Mouse (Mus musculus) liver, embryonic 14.5 days (tissue): ENCODE data around the gene Capg. TPM values are rescaled to one million over a fixed set of nuclear protein-coding genes. Genes with fewer than 3 reads are reported as not detected.
A peak's percentile ranks its signal among the peaks of the same experiment; 100 is the strongest.

Source experiments
- ATAC-seq: fragments of 200-750 bp; cut with Nextera tagmentation; 2 replicates; pipeline ENCODE4 v1.8.0; 2017; ENCODE audit warnings: moderate number of reproducible peaks, mild to moderate bottlenecking, moderate library complexity; ENCODE audit not compliant: insufficient read depth
- DNase-seq, 3 experiments: peaks; one replicate each; pipeline ENCODE4 v3.0.0-alpha.2; 2012 to 2013; ENCODE audit warnings: low read depth in 3 of 3, low spot score in 3 of 3
- H3K27ac ChIP-seq: fragments of 300-500 bp; sonication (generic); 2 replicates; pipeline ENCODE4 v1.5.1; 2014; ENCODE audit warnings: moderate library complexity, mild to moderate bottlenecking, control low read depth, inconsistent platforms
- H3K27me3 ChIP-seq: fragments of 300-500 bp; sonication (generic); 2 replicates; pipeline ENCODE4 v1.6.1; 2014; ENCODE audit warnings: mild to moderate bottlenecking, low read length, moderate library complexity; ENCODE audit not compliant: control insufficient read depth, insufficient read depth
- H3K36me3 ChIP-seq: fragments of 300-500 bp; sonication (generic); replicated peaks from 2 replicates; pipeline ENCODE4 v1.6.1; 2014; ENCODE audit warnings: low read depth; ENCODE audit not compliant: control insufficient read depth, insufficient read depth
- H3K4me1 ChIP-seq, 2 experiments: fragments of 200-500 bp in 1 of 2; fragments of 300-500 bp in 1 of 2; sonication (generic) in 1 of 2; replicated peaks; 2 replicates each; pipeline ENCODE4 v1.6.1; 2012 to 2014; ENCODE audit warnings: antibody characterized with exemption in 1 of 2, inconsistent platforms in 1 of 2, low read length in 1 of 2; ENCODE audit not compliant: control insufficient read depth in 2 of 2, insufficient read depth in 2 of 2
- H3K4me2 ChIP-seq: fragments of 300-500 bp; sonication (generic); 2 replicates; pipeline ENCODE4 v1.6.1; 2014; ENCODE audit warnings: low read depth, mild to moderate bottlenecking, control low read depth, moderate library complexity
- H3K4me3 ChIP-seq, 2 experiments: fragments of 200-500 bp in 1 of 2; fragments of 300-500 bp in 1 of 2; sonication (generic) in 1 of 2; 2 replicates each; pipeline ENCODE4 v1.5.1; 2012 to 2014; ENCODE audit warnings: low read depth in 2 of 2, low read length in 2 of 2, mild to moderate bottlenecking in 2 of 2, control low read depth in 1 of 2, inconsistent platforms in 1 of 2, moderate library complexity in 1 of 2; ENCODE audit not compliant: insufficient read depth in 1 of 2
- H3K9ac ChIP-seq: fragments of 300-500 bp; sonication (generic); replicated peaks from 2 replicates; pipeline ENCODE4 v1.6.1; 2014; ENCODE audit warnings: mild to moderate bottlenecking, control low read depth, moderate library complexity
- H3K9me3 ChIP-seq: fragments of 300-500 bp; sonication (generic); 2 replicates; pipeline ENCODE4 v1.6.1; 2016; ENCODE audit warnings: low read length, mixed read lengths; ENCODE audit not compliant: control insufficient read depth
- CTCF ChIP-seq: IDR thresholded peaks from 2 replicates; pipeline ENCODE4 v1.5.1; 2016; ENCODE audit warnings: antibody characterized with exemption, low read depth, control low read depth
- EP300 ChIP-seq: IDR thresholded peaks from 2 replicates; pipeline ENCODE4 v1.6.1; 2016; ENCODE audit warnings: antibody characterized with exemption, low read depth
- WGBS: fragments of 180-500 bp; shearing (Covaris S2); extraction: QIAGEN DNeasy Blood & Tissue Kit; methylation state at CpG from one replicate; pipeline ENCODE4 v1.1.7; 2014; ENCODE audit not compliant: insufficient replicate concordance; 5-methylcytosine and 5-hydroxymethylcytosine counted together
- polyA plus RNA-seq, 2 experiments: library from polyadenylated mRNA; depleted of rRNA in 1 of 2; stranded (reverse) in 1 of 2; unstranded in 1 of 2; fragments of >200 nt; fragmentation: Nextera tagmentation in 1 of 2; extraction: Ambion mirVana in 1 of 2; gene quantifications; 2 replicates each; pipeline versions ENCODE4 v1.2.1 to v1.2.3; 2012 to 2014

The Capg gene
- polyA plus RNA-seq, 2 experiments, result 6.6 to 14.8 TPM

GRCm38 (mm10) chr6:72553079-72553412 is 8.9 kb downstream of the Capg start:
- H3K4me3 ChIP-seq, result peak overlapping the region; percentile 39 to 58
- peaks cover 13 to 27% of the 10 kb centered on the region in 2 experiments for H3K4me1 ChIP-seq
- H3K36me3 ChIP-seq, result no peaks in the 10 kb centered on the region
- DNase-seq (no peak), ATAC-seq (no peak)
- no peak for TF ChIP-seq EP300
- TF ChIP-seq CTCF, result no peak
- H3K4me2 ChIP-seq, result peak overlapping the region; percentile 64
- no peak overlapping the region for H3K27ac ChIP-seq
- no peaks in the 10 kb centered on the region for H3K9me3 ChIP-seq
- 20% methylated on average over 8 of the region's 8 CpGs for WGBS
- H3K9ac ChIP-seq, result peak overlapping the region; percentile 58
- no peaks in the 10 kb centered on the region for H3K27me3 ChIP-seq

GRCm38 (mm10) chr6:72560801-72561200 is 16.6 kb downstream of the Capg start:
- no peaks in the 10 kb centered on the region for H3K9me3 ChIP-seq
- no peak for TF ChIP-seq CTCF
- TF ChIP-seq EP300, result no peak
- DNase-seq (no peak), ATAC-seq (no peak)
- WGBS, result 77% methylated on average over 8 of the region's 8 CpGs
- H3K4me3 ChIP-seq, result no peak overlapping the region
- no peaks in the 10 kb centered on the region for H3K27me3 ChIP-seq
- H3K4me1 ChIP-seq, result no peaks in the 10 kb centered on the region
- no peak overlapping the region for H3K4me2 ChIP-seq
- no peak overlapping the region for H3K27ac ChIP-seq
- H3K9ac ChIP-seq, result no peak overlapping the region
- no peaks in the 10 kb centered on the region for H3K36me3 ChIP-seq

GRCm38 (mm10) chr6:72562486-72562885 is 18.3 kb downstream of the Capg start:
- no peaks in the 10 kb centered on the region for H3K27me3 ChIP-seq
- ATAC-seq, result no peak
- WGBS, result 59% methylated on average over 6 of the region's 6 CpGs
- no peak overlapping the region for H3K4me3 ChIP-seq
- no peaks in the 10 kb centered on the region for H3K4me1 ChIP-seq
- H3K36me3 ChIP-seq, result no peaks in the 10 kb centered on the region
- no peak overlapping the region for H3K27ac ChIP-seq
- no peaks in the 10 kb centered on the region for H3K9me3 ChIP-seq
- DNase-seq, result no peak
- H3K9ac ChIP-seq, result no peak overlapping the region
- TF ChIP-seq CTCF, result no peak
- TF ChIP-seq EP300, result no peak
- H3K4me2 ChIP-seq, result no peak overlapping the region

- no peak overlapping the region for H3K9ac ChIP-seq
- no peak for DNase-seq
- 82% methylated on average over 5 of the region's 5 CpGs for WGBS
Observed at GRCm38 (mm10) chr6:72562894-72563293, 18.7 kb downstream of the Capg start.

GRCm38 (mm10) chr6:72565506-72565905 is 21.3 kb downstream of the Capg start:
- Histone ChIP-seq H3K36me3 (no peaks in the 10 kb centered on the region), H3K27ac (no peak overlapping the region), H3K27me3 (no peaks in the 10 kb centered on the region), H3K9ac (no peak overlapping the region), H3K4me3 (no peak overlapping the region), H3K4me2 (no peak overlapping the region), H3K9me3 (no peaks in the 10 kb centered on the region), H3K4me1 (no peaks in the 10 kb centered on the region)
- DNase-seq, result no peak
- no peak for ATAC-seq
- 66% methylated on average over 7 of the region's 7 CpGs for WGBS
- TF ChIP-seq CTCF, result no peak
- TF ChIP-seq EP300, result no peak

More at GRCm38 (mm10) chr6:72562894-72563293, 18.7 kb downstream of the Capg start:
- TF ChIP-seq EP300, result no peak
- no peak for TF ChIP-seq CTCF
- ATAC-seq, result no peak
- Histone ChIP-seq H3K9me3 (no peaks in the 10 kb centered on the region), H3K4me3 (no peak overlapping the region), H3K4me1 (no peaks in the 10 kb centered on the region), H3K36me3 (no peaks in the 10 kb centered on the region), H3K27me3 (no peaks in the 10 kb centered on the region), H3K4me2 (no peak overlapping the region), H3K27ac (no peak overlapping the region)

- TF ChIP-seq EP300, result no peak
- peak; percentile 88 for TF ChIP-seq CTCF
- ATAC-seq (peak; percentile 31; the same call in 1 of the 2 replicates), DNase-seq (peak; percentile 45 to 55 (median 54))
- H3K4me1 ChIP-seq, result no peaks in the 10 kb centered on the region
- no peak overlapping the region for H3K27ac ChIP-seq
- no peaks in the 10 kb centered on the region for H3K36me3 ChIP-seq
- H3K9me3 ChIP-seq, result no peaks in the 10 kb centered on the region
- H3K4me3 ChIP-seq, result no peak overlapping the region
- H3K4me2 ChIP-seq, result no peak overlapping the region
- no peaks in the 10 kb centered on the region for H3K27me3 ChIP-seq
- H3K9ac ChIP-seq, result no peak overlapping the region
- 2% methylated on average over 4 of the region's 4 CpGs for WGBS
Observed at GRCm38 (mm10) chr6:72566044-72566443, 21.9 kb downstream of the Capg start.
